Mouse (Mus musculus) A20 (cell line): ENCODE data around the gene Mgat5.
A peak's percentile ranks its signal among the peaks of the same experiment; 100 is the strongest.

ENCODE experiments used
- DNase-seq: peaks from one replicate; pipeline ENCODE4 v3.0.0-alpha.2; 2011; ENCODE audit warnings: low read depth, low spot score

Gene Mgat5

DNA sequence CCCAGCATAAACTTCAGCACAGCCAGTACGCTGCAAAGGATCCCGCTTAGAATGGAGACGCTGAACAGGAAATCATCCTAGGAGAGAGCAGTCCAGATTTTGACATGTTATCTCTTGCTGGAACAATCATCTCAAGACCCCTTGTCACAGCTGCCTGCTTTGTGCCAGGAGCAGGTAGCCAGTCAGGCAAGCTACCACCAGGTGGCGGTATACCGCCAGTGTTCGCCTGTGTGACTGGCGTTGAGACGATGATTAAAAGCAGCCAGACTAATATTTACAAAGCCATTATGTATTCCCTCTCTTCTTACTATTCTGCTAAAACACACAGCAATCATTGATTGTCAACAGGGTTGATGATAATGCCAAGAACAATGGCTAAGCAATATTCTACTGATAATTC, 295.4 kb downstream of the Mgat5 start:
- peak; percentile 76 for DNase-seq

- no peak for DNase-seq
Observed at GRCm38 (mm10) chr1:127500701-127501100, 295.9 kb downstream of the Mgat5 start.

DNA sequence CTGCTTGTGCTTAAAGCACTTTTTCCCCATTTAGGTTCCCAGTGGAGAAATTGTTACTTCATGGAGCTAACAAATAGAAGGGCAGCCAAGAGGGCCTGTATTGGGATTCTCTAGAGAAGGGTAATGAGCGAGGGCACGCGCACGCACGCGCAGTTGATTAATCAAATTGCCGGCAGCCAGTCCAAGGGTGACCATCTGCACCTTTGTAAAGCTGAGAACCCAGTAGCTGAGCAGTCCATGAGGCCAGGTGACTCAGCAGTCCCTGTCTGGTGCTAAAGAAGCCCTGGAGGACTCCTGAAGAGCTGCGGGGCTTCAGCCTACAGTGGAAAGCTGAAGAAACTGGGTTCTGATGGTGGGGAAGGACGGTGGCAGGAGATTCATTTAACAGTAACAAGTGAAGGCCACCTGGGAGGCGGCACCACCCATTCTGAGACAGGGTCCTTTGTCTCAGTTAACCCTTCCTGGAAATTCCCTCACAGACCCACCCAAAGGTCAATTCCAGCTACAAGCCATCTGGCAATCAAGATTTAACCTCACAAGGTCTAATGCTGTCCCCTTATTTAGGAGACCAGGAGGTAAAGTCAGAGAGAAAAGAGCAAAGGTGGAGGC, 302.3 kb downstream of the Mgat5 start:
- no peak for DNase-seq

DNA sequence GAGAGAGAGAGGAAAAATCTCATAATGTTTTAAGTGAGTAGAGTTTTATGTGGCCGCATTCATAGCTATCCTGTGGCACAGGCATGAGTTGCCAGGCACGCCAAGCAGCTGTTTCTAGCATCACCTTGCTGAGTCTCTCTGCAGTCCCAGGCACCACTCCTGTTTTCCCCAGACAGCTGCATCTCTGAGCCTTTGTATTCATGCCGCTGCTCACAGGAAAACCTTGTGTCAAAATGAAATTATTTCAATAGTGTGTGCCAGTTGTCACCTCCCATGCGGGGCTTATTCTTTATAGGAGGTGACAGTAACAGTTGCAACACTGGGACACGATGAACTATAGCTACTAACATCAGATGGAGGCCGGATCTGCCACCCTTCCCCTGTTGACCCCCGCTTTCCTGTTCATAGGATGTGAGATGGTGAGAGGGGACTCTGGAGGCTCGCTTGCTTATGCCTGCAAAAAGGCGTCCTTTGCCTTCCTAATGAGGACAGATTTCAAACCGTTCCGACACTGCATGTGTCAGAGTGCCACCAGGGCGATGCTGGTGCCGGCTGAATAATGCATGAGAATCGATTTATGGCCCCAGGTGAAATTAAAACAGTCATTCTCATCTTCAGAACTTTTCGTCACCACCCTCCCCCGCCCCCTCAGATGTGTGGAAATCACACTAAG, 303.4 kb downstream of the Mgat5 start:
- DNase-seq = no peak

DNA sequence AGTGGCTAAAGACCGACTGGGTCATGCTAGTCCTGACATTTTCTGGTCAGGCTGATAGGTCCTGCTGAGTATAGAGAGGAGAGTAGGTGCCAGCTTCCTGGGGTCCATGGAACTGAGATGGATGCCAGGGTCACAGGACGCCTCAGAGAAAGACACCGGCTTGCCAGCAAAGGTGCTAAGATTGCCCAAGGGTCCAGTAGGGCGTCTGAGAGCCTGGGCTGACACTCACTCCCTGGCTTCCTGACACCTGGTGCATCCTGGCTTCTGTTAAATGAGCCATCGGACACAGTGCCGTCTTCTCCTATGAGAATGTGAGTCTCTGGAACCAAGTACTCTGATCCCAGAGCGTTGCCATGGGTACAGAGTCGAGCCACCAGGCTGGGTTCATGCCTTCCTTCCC, 304.1 kb downstream of the Mgat5 start:
- no peak for DNase-seq

DNA sequence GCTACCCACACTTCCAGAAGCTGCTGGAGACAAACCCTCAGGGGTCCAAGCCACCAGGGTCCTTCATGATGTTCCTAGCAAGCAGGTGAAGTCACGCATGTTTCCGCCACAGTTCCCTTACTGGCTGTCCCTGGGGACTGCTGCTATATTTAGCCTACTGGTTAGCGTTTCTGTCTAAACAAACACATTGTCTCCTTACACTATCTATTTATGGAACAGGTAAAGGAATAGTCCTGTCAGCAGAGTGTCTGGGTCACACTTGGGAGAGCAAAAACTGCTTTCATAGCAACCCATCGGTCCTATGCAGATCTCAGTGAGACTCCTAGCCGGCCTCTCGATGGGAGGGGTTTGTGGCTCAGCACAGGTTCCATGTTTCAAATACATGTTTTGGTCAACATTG, 306.5 kb downstream of the Mgat5 start:
- DNase-seq = no peak

GRCm38 (mm10) chr1:127512709-127513108, 307.9 kb downstream of the Mgat5 start:
- peak; percentile 81 for DNase-seq

DNA sequence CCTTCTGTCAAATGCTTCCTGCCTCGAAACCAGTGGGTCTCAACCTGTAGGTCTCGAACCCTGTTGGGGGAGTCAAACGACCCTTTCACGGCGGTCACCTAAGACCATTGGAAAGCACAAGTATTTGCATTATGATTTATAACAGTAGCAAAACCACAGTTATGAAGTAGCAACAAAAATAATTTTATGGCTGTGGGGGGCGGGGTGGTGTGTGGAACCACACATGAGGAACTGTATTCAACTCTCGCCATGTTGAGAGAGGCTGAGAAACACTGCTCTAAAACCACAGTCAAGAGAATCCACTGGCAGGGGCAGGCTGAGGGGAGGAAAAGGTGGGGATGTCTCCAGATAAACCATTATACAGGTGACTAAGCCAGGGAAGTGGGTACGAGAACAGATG, 308.3 kb downstream of the Mgat5 start:
- DNase-seq = peak; percentile 85

- DNase-seq = peak; percentile 87
Observed at GRCm38 (mm10) chr1:127513664-127514063, 308.8 kb downstream of the Mgat5 start.

DNA sequence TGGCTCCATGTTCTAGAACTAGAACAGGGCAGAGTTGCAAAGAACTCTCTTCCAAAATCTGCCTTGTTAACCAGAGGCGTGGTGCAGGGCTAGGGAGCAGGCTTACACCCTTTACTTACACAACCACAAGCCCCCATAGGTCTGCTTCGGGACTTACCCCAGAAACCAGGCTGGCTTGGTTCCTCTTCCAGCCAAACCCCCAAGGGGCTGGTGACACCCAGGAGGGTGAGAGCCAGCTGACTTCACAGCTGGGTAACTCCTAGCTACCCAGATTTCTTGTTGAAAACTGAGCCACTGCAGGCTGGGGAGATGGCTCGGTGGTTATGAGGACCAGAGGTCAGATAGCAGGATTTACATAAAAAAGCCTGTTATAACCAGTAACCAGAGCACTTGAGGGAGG, 309.7 kb downstream of the Mgat5 start:
- peak; percentile 92 for DNase-seq

- DNase-seq = no peak
Observed at GRCm38 (mm10) chr1:127514888-127515287, 310.1 kb downstream of the Mgat5 start.

- DNase-seq = no peak
Observed at GRCm38 (mm10) chr1:127523364-127523763, 318.5 kb downstream of the Mgat5 start.

DNA sequence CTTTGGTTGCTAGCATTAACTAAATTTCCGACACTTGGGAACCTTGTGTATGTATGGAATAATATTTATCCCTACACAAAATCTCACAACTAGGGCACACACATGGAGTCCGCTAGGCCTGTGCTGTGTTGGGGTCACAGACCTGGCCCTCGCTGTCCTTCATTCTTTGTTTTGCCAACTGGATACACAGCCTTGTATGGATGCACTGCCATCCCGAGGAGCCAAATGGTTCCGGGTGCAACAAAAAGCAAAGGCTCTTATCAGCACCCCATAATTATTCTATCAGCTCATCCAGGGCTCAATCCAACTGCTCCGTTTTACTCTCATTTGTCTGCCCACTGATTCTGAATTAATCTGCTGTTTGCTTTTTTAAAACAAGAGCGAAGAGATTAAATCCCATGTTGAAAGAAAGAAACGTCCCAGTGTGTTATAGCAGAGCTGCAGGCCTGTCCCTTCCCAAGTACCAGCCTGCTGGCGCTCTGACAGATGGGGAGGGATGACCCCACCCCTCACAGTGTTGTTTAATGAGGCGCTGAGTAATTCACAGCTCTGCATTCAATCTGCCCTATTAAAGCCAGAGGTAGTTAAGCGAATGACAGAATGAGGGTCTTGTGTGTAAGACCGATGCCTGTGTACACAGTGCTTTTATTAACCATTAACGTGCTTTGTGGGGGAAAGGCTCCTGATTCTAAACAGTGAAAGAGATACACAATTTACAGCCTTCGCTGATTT, 326.2 kb downstream of the Mgat5 start:
- no peak for DNase-seq

- DNase-seq = no peak
Observed at GRCm38 (mm10) chr1:127531723-127532122, 326.9 kb downstream of the Mgat5 start.

DNA sequence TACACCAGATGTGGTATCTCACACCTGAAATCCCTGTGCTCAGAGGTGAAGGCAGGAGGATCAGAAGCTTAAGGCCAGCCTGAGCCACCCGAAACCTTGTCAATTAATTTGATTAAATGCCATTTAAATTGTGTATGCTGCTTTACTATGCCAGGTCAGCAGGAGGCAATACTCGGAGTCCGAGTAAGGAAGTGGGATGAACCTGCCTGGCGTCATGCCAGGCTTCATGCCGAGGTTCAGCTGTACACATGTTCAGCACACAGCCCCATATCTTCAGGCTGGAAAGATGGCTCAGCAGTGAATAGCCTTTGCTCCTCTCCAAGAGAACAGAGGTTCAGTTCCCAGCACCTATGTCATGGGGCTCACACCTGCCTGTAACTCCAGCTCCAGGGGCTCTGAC, 331.6 kb downstream of the Mgat5 start:
- DNase-seq = no peak

DNA sequence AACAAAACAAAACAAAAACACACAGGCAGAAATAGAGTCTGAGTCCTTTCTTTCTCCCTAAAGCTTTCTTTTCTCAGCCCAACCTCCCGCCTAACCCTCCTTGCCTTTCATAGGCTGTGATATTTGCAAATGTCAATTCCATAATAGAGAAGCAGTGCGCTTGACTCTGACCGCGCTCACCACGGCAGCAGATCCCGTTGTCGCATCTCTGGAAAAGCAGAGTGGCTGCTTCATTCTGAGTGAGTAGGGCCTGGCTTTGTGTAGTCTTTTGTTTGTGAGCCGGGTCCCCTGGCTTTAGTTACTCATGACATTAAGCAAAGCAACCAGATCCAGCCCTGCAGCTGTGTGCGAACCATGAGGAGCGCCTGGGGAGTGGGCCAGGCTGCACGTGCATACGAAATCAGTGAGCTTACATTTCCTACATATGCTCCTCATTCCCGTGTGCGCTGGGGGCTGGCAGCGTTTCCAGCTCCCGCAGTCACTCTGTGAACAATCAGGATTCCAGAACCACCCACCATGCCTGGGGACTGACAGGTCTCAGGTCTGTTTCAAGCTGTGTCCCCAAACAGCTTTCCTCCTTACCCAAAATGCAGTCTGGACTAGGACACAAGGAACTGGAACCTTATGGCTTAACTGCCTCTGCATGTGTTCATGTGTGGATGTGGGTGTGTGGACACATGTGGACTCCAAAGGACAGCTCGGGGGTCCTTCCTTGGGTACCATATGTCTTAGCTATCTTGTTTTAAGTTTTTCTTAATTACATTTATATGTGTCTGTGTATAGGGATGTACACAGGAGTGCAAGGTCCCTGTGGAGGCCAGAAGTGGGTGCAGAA, 332.6 kb downstream of the Mgat5 start:
- no peak for DNase-seq
